ENCODE assay signal across 9 mouse cellular contexts in the genomic region with DNA sequence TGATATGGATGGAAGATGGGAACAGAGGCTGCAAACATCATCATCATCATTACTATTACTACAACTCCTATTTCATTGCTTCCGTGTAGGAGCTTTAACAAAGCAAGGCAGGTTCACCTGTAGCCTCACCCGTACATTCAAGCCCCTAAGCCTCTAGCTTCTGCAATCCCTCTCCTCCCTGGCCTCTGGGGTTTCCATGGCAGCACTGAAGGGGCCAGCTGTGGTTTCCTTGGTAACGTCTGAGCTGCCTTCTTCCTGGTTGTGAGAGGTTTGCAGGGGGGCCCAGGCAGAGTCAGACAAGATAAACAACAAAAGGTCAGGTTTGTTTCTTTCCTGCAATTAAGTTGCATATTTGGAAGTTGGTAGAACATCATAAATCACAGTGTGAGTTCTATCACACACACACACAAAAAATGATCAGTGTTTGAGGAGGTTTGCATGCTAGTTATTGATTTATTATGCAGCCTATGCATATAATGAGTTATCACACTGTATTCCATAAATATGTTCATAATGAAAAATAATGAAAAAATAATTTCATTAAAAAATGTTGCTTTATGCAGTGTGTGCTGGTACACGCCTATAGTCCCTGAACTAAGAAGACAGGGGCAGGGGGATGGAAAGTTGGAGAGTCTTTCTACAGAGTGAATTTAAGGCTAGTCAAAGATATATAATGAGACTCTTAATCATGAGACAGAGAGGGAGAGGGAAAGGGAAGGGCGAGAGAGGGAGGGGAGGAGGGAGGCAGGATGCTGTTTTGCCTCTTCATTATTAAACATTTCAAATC.
DNase-seq lines count a peak whose midpoint lies in the region; ATAC-seq lines count a peak whose summit lies in the region.
"Had no signal": no experiment of that assay in that cellular context is flagged by ENCODE, and none has a peak within 500 bp of the region (broad histone marks: within the 10 kb centered on the region; RNA-seq: fewer than 3 reads in every experiment).

No protein-coding gene starts in this region.

- peak; percentile 89 for ATAC-seq in hindbrain, embryonic 11.5 days (ENCODE audit: low FRiP score)
- ATAC-seq in midbrain, embryonic 13.5 days, result peak; percentile 95
- ATAC-seq in erythroid progenitor cell, adult 5-6 weeks (replicated peaks; ENCODE audit: low FRiP score, poor library complexity, severe bottlenecking), result no peak

- no peaks in the 10 kb centered on the region for H3K36me3 ChIP-seq in hindbrain, embryonic 11.5 days (ENCODE audit: control insufficient read depth, insufficient read depth, low read length)
- no peaks in the 10 kb centered on the region for H3K36me3 ChIP-seq in midbrain, embryonic 13.5 days

- DNase-seq in heart, adult 11 months, result peak; percentile 51
- DNase-seq in heart, postnatal 14 days, result no peak
- peak; percentile 70 for DNase-seq in brain, adult 2 months (ENCODE audit: low read depth, low spot score)
- DNase-seq in hindbrain, embryonic 11.5 days (ENCODE audit: low spot score), result peak; percentile 71
- no peak for DNase-seq in heart, adult 9 months (ENCODE audit: low spot score in 2 of 2)
- no peak for DNase-seq in heart, postnatal 25 days (ENCODE audit: low spot score)

- H3K27me3 ChIP-seq in hindbrain, embryonic 11.5 days (ENCODE audit: control insufficient read depth, insufficient read depth, low read length), result no peaks in the 10 kb centered on the region
- no peaks in the 10 kb centered on the region for H3K27me3 ChIP-seq in midbrain, embryonic 13.5 days

- WGBS in hindbrain, embryonic 11.5 days, result 40% methylated on average over 5 of the region's 5 CpGs
- WGBS in midbrain, embryonic 13.5 days, result 25% methylated on average over 5 of the region's 5 CpGs

- H3K9ac ChIP-seq in hindbrain, embryonic 11.5 days (ENCODE audit: low read depth, low read length), result no peak overlapping the region
- H3K9ac ChIP-seq in midbrain, embryonic 13.5 days (replicated peaks), result no peak overlapping the region
- H3K9ac ChIP-seq: liver, embryonic 14.5 days had no signal

- peak overlapping the region; percentile 36; the same call in 1 of the 2 replicates for H3K27ac ChIP-seq in hindbrain, embryonic 11.5 days (ENCODE audit: low read depth, low read length)
- H3K27ac ChIP-seq in midbrain, embryonic 13.5 days, result peak overlapping the region; percentile 77
- H3K27ac ChIP-seq: liver, embryonic 14.5 days had no signal

- intact Hi-C loops in heart, postnatal 14 days (cut with DNase I), result no loop called here
- intact Hi-C loops in heart, postnatal 25 days (cut with DNase I), result no loop called here

- H3K4me2 ChIP-seq in hindbrain, embryonic 11.5 days (replicated peaks; ENCODE audit: low read depth, low read length), result no peak overlapping the region
- peak overlapping the region; percentile 26 for H3K4me2 ChIP-seq in midbrain, embryonic 13.5 days (replicated peaks)

- no peaks in the 10 kb centered on the region for H3K9me3 ChIP-seq in hindbrain, embryonic 11.5 days (ENCODE audit: control insufficient read depth, low read length)
- no peaks in the 10 kb centered on the region for H3K9me3 ChIP-seq in midbrain, embryonic 13.5 days

- 0 out of 2 replicates have a peak, but pooled peaks cover 2% of the 10 kb centered on the region for H3K4me1 ChIP-seq in hindbrain, embryonic 11.5 days (replicated peaks; ENCODE audit: control insufficient read depth, insufficient read depth, low read length)
- peaks cover 21% of the 10 kb centered on the region for H3K4me1 ChIP-seq in midbrain, embryonic 13.5 days (replicated peaks)

- H3K4me3 ChIP-seq in hindbrain, embryonic 11.5 days (ENCODE audit: low read depth, low read length), result no peak overlapping the region
- H3K4me3 ChIP-seq in midbrain, embryonic 13.5 days (replicated peaks), result no peak overlapping the region

Comparison
In these comparisons a context has a peak if more than half of its experiments do, and no peak if none do; other contexts are left out.
1. DNase-seq: peak in heart, adult 11 months (single experiment), brain, adult 2 months (single experiment) and hindbrain, embryonic 11.5 days (single experiment); none in heart, postnatal 14 days (0 of 2), heart, adult 9 months (0 of 2) and heart, postnatal 25 days (single experiment).